Mouse (Mus musculus) ES-E14 (cell line): Measurements from ENCODE around the gene Tm9sf1.

Experiments used
- MAFK ChIP-seq: IDR thresholded peaks from 2 replicates; pipeline ENCODE4 v1.6.1; 2014; ENCODE audit warnings: mild to moderate bottlenecking, low read depth, low read length, inconsistent platforms; ENCODE audit not compliant: insufficient read depth
- ZNF384 ChIP-seq: IDR thresholded peaks from 2 replicates; pipeline ENCODE4 v1.6.1; 2012; ENCODE audit warnings: low read depth, low read length, inconsistent platforms

GRCm38 (mm10) chr14:55608339-55608738 is 35.3 kb downstream of the Tm9sf1 start:
- TF ChIP-seq ZNF384 = no peak
- TF ChIP-seq MAFK = no peak
